Mouse (Mus musculus) stomach, postnatal 0 days (tissue): ENCODE results near the gene Parm1. TPM values are rescaled to one million over a fixed set of nuclear protein-coding genes. Genes with fewer than 3 reads are reported as not detected.

Experiments used
- ATAC-seq: fragments of 200-750 bp; cut with Nextera tagmentation; 2 replicates; pipeline ENCODE4 v1.8.0; 2017; ENCODE audit not compliant: low FRiP score, low TSS enrichment
- DNase-seq: peaks from one replicate; pipeline ENCODE4 v3.0.0-alpha.2; 2016; ENCODE audit warnings: low spot score
- H3K27ac ChIP-seq: fragments of 300-500 bp; sonication (generic); replicated peaks from 2 replicates; pipeline ENCODE4 v1.5.1; 2014; ENCODE audit warnings: mild to moderate bottlenecking, control low read depth
- H3K27me3 ChIP-seq: fragments of 300-500 bp; sonication (generic); 2 replicates; pipeline ENCODE4 v1.6.1; 2014; ENCODE audit warnings: low read length; ENCODE audit not compliant: control insufficient read depth, insufficient read depth
- H3K36me3 ChIP-seq: fragments of 300-500 bp; sonication (generic); 2 replicates; pipeline ENCODE4 v1.6.1; 2014; ENCODE audit warnings: low read length, mixed read lengths; ENCODE audit not compliant: control insufficient read depth, insufficient read depth
- H3K4me1 ChIP-seq: fragments of 300-500 bp; sonication (generic); replicated peaks from 2 replicates; pipeline ENCODE4 v1.6.1; 2014; ENCODE audit warnings: antibody characterized with exemption; ENCODE audit not compliant: control insufficient read depth, insufficient read depth
- H3K4me2 ChIP-seq: fragments of 300-500 bp; sonication (generic); replicated peaks from 2 replicates; pipeline ENCODE4 v1.6.1; 2014; ENCODE audit warnings: low read depth, mild to moderate bottlenecking, control low read depth, moderate library complexity
- H3K4me3 ChIP-seq: fragments of 300-500 bp; sonication (generic); 2 replicates; pipeline ENCODE4 v1.5.1; 2014; ENCODE audit warnings: low read depth, low read length, control low read depth
- H3K9ac ChIP-seq: fragments of 300-500 bp; sonication (generic); 2 replicates; pipeline ENCODE4 v1.6.1; 2014; ENCODE audit warnings: mild to moderate bottlenecking, low read length, control low read depth, mixed read lengths
- H3K9me3 ChIP-seq: fragments of 300-500 bp; sonication (generic); 2 replicates; pipeline ENCODE4 v1.6.1; 2016; ENCODE audit warnings: low read length; ENCODE audit not compliant: control insufficient read depth
- CTCF ChIP-seq: IDR thresholded peaks from 2 replicates; pipeline ENCODE4 v1.5.1; 2016; ENCODE audit warnings: antibody characterized with exemption, low read depth, mild to moderate bottlenecking, moderate library complexity
- EP300 ChIP-seq: optimal IDR thresholded peaks from 2 replicates; pipeline ENCODE3; 2016; ENCODE audit warnings: antibody characterized with exemption
- WGBS: fragments of 180-500 bp; shearing (Covaris S2); extraction: QIAGEN DNeasy Blood & Tissue Kit; methylation state at CpG from one replicate; pipeline ENCODE4 v1.1.7; 2014; 5-methylcytosine and 5-hydroxymethylcytosine counted together
- polyA plus RNA-seq: library from polyadenylated mRNA; unstranded; fragments of >200 nt; fragmentation: Nextera tagmentation; extraction: Ambion mirVana; gene quantifications from 2 replicates; pipeline ENCODE4 v1.2.1, GENCODE M21; 2015

Parm1 gene
- polyA plus RNA-seq, 1 experiment from 2014 or later, result 24.7 TPM

GRCm38 (mm10) chr5:91518946-91519345 lies 1.5 kb downstream of the Parm1 start:
- H3K27ac ChIP-seq, result peak overlapping the region; percentile 70
- H3K4me2 ChIP-seq, result peak overlapping the region; percentile 63
- no peaks in the 10 kb centered on the region for H3K4me1 ChIP-seq
- peak overlapping the region; percentile 69 for H3K4me3 ChIP-seq
- peak overlapping the region; percentile 53 for H3K9ac ChIP-seq
- WGBS, result 6% methylated on average over 7 of the region's 7 CpGs
- DNase-seq (peak; percentile 78), ATAC-seq (peak; percentile 43; the same call in 1 of the 2 replicates)
- no peaks in the 10 kb centered on the region for H3K9me3 ChIP-seq
- TF ChIP-seq EP300 (no peak), CTCF (no peak)
- H3K27me3 ChIP-seq, result no peaks in the 10 kb centered on the region
- H3K36me3 ChIP-seq, result no peaks in the 10 kb centered on the region

GRCm38 (mm10) chr5:91519521-91519920 lies 2.1 kb downstream of the Parm1 start:
- Histone ChIP-seq H3K27me3 (no peaks in the 10 kb centered on the region), H3K4me2 (peak overlapping the region; percentile 63), H3K27ac (0 out of 2 replicates have a peak overlapping the region, but pooled peaks have one; percentile 2), H3K9me3 (no peaks in the 10 kb centered on the region), H3K9ac (0 out of 2 replicates have a peak overlapping the region, but pooled peaks have one; percentile 31), H3K4me3 (peak overlapping the region; percentile 69; the same call in 1 of the 2 replicates), H3K4me1 (no peaks in the 10 kb centered on the region), H3K36me3 (no peaks in the 10 kb centered on the region)
- ATAC-seq (no peak), DNase-seq (no peak)
- 31% methylated on average over 4 of the region's 4 CpGs for WGBS
- no peak for TF ChIP-seq EP300
- TF ChIP-seq CTCF, result no peak; the same call in 1 of the 2 replicates

GRCm38 (mm10) chr5:91532748-91533496 lies 15.5 kb downstream of the Parm1 start:
- WGBS, result 52% methylated on average over 10 of the region's 10 CpGs
- TF ChIP-seq CTCF (no peak), EP300 (no peak)

GRCm38 (mm10) chr5:91559071-91559610 lies 41.7 kb downstream of the Parm1 start:
- Histone ChIP-seq H3K9me3 (no peaks in the 10 kb centered on the region), H3K27ac (no peak overlapping the region), H3K4me3 (no peak overlapping the region), H3K4me1 (no peaks in the 10 kb centered on the region; the same call in 1 of the 2 replicates), H3K9ac (no peak overlapping the region), H3K36me3 (no peaks in the 10 kb centered on the region), H3K27me3 (no peaks in the 10 kb centered on the region), H3K4me2 (no peak overlapping the region)
- ATAC-seq, result no peak
- WGBS, result 69% methylated on average over 7 of the region's 7 CpGs
- DNase-seq, result no peak
- TF ChIP-seq CTCF (no peak), EP300 (no peak)

More at GRCm38 (mm10) chr5:91532748-91533496, 15.5 kb downstream of the Parm1 start:
- H3K4me1 ChIP-seq, result no peaks in the 10 kb centered on the region
- no peak for DNase-seq
- no peaks in the 10 kb centered on the region for H3K9me3 ChIP-seq
- H3K9ac ChIP-seq, result no peak overlapping the region
- H3K4me3 ChIP-seq, result no peak overlapping the region
- no peak overlapping the region for H3K27ac ChIP-seq
- ATAC-seq, result no peak
- H3K4me2 ChIP-seq, result no peak overlapping the region
- H3K36me3 ChIP-seq, result no peaks in the 10 kb centered on the region
- H3K27me3 ChIP-seq, result no peaks in the 10 kb centered on the region

- Histone ChIP-seq H3K4me2 (no peak overlapping the region), H3K36me3 (no peaks in the 10 kb centered on the region), H3K27me3 (no peaks in the 10 kb centered on the region), H3K4me1 (no peaks in the 10 kb centered on the region; the same call in 1 of the 2 replicates), H3K9me3 (no peaks in the 10 kb centered on the region), H3K9ac (no peak overlapping the region), H3K4me3 (no peak overlapping the region), H3K27ac (no peak overlapping the region)
- no peak for ATAC-seq
- no peak for TF ChIP-seq CTCF
- TF ChIP-seq EP300, result no peak
- no peak for DNase-seq
- WGBS, result 51% methylated on average over 2 of the region's 2 CpGs
Measured at GRCm38 (mm10) chr5:91559711-91560110, 42.3 kb downstream of the Parm1 start.

- DNase-seq, result no peak
- no peak overlapping the region for H3K9ac ChIP-seq
- no peak for ATAC-seq
- no peaks in the 10 kb centered on the region for H3K27me3 ChIP-seq
- TF ChIP-seq CTCF, result no peak
- TF ChIP-seq EP300, result no peak
- no peak overlapping the region for H3K4me3 ChIP-seq
- H3K4me2 ChIP-seq, result no peak overlapping the region
- H3K9me3 ChIP-seq, result no peaks in the 10 kb centered on the region
- WGBS, result 89% methylated on average over 3 of the region's 3 CpGs
- H3K36me3 ChIP-seq, result no peaks in the 10 kb centered on the region
- H3K4me1 ChIP-seq, result no peaks in the 10 kb centered on the region; the same call in 1 of the 2 replicates
- no peak overlapping the region for H3K27ac ChIP-seq
Measured at GRCm38 (mm10) chr5:91561394-91561793, 44.0 kb downstream of the Parm1 start.
